Mouse (Mus musculus) heart, adult 2 months (tissue): ENCODE data around the gene Paxip1.

ENCODE experiments used
- CTCF ChIP-seq: fragments of 200-600 bp; IDR thresholded peaks from 2 replicates; pipeline ENCODE4 v1.8.1; 2022; ENCODE audit warnings: antibody characterized with exemption, mild to moderate bottlenecking, moderate library complexity
- EP300 ChIP-seq: fragments of 200-500 bp; IDR thresholded peaks from 2 replicates; pipeline ENCODE4 v1.6.1; 2011; ENCODE audit warnings: low read depth, low read length, control low read depth; ENCODE audit not compliant: insufficient read depth
- POLR2A ChIP-seq: fragments of 200-500 bp; IDR thresholded peaks from 2 replicates; pipeline ENCODE4 v1.6.1; 2011; ENCODE audit warnings: mild to moderate bottlenecking, low read depth, low read length, control low read depth; ENCODE audit not compliant: insufficient read depth

GRCm38 (mm10) chr5:27792173-27792470 is 631 bp upstream of the Paxip1 start:
- TF ChIP-seq CTCF, result no peak
- no peak for TF ChIP-seq POLR2A
- no peak for TF ChIP-seq EP300
